Mouse (Mus musculus) heart, adult 2 months (tissue): ENCODE measurements at regions not wholly inside any gene's neighbourhood (a gene's known extent, or its start where the extent isn't known, plus 50 kb on each side); places are given as distances from the start of the nearest gene placed in this dataset.

Experiments used
- CTCF ChIP-seq: fragments of 200-600 bp; IDR thresholded peaks from 2 replicates; pipeline ENCODE4 v1.8.1; 2022; ENCODE audit warnings: antibody characterized with exemption, mild to moderate bottlenecking, moderate library complexity
- EP300 ChIP-seq: fragments of 200-500 bp; IDR thresholded peaks from 2 replicates; pipeline ENCODE4 v1.6.1; 2011; ENCODE audit warnings: low read depth, low read length, control low read depth; ENCODE audit not compliant: insufficient read depth

- TF ChIP-seq CTCF (no peak), EP300 (no peak)
Measured at GRCm38 (mm10) chr9:43512806-43513205, 202.2 kb downstream of the Trim29 start.
